Mouse (Mus musculus) left cerebral cortex, postnatal 10 days (tissue): ENCODE data around the gene Tmcc1. TPM values are rescaled to one million over a fixed set of nuclear protein-coding genes. Genes with fewer than 3 reads are reported as not detected.
"Not testable (repeated sequence)": the region's sequence is repeated elsewhere in the genome, so short reads cannot be mapped to it uniquely, and the experiment has no call there.

Source experiments
- DNase-seq, 2 experiments: peaks; one replicate each; pipeline ENCODE4 v3.0.0; 2021 to 2022; ENCODE audit warnings: low spot score in 2 of 2, mixed read lengths in 1 of 2; ENCODE audit errors: extremely low spot score in 1 of 2
- intact Hi-C: fragments of 180-260 bp; cut with DNase I; formaldehyde crosslinking; loops from one replicate; pipeline ENCODE4 v1.15.1; 2025
- total RNA-seq, 2 experiments: library from RNA; stranded (reverse); gene quantifications; 2 replicates each; pipeline ENCODE4 v1.2.3; 2021

The Tmcc1 gene
- total RNA-seq, 2 experiments from 2014 or later: 55.4 to 57.2 TPM

DNA sequence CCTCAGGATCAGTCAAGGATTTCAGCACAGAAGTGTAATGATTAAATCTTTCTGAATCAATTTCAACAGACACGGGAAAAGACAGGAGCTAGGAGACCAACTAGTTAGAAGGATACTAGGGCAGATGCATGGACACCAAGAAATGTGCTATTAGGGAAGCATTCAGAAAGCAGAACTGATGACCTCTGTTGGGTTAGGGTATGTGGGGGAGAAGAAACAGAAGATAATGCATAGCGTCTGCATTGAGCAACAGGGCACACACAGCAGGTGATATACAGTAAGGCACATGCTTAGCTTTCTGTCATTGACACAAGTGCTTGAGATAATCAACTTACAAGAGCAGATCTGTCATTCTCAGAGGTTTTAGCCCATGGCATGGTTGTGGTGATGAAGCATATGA lies 95.7 kb downstream of the Tmcc1 start:
- intact Hi-C loops: no loop called here

DNA sequence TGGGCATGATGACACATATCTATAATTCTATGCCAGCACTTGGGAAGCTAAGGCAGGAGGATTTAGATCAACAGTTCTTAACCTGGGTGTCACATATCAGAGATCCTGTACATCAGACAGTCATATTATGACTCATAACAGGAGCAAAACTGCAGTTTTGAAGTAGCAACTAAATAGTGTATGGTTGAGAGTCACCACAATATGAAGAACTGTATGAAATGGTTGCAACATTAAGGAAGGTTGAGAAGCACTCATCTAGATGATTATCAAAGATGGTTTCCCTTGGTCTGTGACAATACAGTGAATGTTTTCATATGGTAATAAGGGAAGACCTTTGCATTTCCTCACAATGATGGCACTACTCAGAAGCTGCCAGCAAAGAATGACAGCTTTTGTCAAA lies 103.9 kb downstream of the Tmcc1 start:
- no peak for DNase-seq
- intact Hi-C loops: no loop called here

More for the DNA sequence above, 95.7 kb downstream of the Tmcc1 start:
- DNase-seq: no peak

DNA sequence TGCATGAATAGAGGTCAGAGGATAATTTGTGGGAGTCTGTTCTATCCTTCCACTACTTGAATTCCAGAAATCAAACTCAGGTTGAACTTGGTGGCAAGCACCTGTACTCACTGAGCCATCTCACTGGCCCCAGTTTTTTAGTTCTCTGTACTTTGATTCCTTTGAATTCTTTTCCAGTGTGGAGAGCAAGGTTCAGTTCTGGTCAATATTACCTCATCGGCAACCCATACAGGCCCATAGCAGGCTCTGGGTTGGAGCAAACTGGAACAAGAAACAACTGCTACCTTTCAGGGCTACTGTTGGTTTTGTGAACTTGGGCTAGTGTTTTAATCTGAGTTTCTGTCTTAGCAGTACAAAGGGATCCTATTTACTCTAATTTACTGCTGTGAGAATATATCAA lies 107.2 kb downstream of the Tmcc1 start:
- intact Hi-C loops: no loop called here

DNA sequence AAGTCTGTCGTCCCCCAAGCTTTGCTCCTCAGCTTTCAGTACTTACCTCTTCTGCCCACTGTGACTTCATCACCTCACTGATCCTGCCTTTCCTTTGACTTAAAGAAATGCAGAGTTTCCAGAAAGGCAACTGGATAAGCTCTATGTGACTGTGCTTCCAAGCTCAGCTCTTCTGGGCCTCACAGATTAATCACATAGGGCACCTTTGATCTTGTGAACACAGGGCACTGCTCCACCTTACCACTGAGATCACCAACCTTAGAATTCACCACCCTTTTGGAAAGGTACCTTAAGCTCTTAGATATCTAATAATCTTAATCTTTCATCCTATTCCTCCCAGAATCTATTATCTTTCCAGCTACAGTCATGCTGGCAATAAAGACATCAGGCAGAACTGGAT lies 111.0 kb downstream of the Tmcc1 start:
- intact Hi-C loops: no loop called here
- no peak for DNase-seq

More for the DNA sequence above, 107.2 kb downstream of the Tmcc1 start:
- no peak for DNase-seq

DNA sequence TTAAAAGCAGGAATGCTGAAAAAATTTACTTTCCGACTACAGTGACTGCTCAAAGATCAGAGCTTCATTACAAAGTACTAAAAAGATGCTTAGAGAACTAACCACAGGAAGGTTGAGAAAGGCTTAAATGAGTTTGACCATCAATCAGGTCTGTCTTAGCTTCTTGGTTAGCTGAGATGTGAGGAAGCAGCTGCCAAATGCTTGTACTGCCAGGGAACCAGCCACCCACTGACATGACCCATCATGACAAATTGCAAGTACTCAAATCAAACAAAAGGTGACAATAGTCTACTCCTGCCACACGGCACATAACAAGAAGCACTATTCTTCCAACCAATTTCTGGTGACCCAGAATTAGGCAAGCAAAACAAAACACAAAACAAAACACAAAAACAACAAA lies 111.9 kb downstream of the Tmcc1 start:
- DNase-seq: no peak
- intact Hi-C loops: no loop called here

DNA sequence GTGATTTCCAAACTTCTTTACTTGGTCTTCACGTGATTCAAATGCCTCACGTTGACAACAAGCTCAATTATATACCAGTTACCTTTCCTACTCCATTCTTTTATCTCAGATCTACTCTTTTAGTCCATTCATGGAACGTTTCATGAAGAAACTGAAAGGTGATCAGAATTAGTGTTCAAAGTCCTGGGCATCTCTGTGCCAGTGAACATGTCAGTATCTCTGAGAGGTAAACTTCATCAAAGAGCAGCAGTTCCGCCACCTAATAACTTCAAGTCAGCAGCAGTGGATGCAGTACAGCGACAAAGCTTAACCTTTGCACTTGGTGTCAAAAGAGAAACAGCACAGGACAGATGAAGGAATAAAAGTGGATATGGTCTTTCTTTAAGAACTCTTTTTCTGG lies 112.5 kb downstream of the Tmcc1 start:
- no peak for DNase-seq
- intact Hi-C loops: no loop called here

DNA sequence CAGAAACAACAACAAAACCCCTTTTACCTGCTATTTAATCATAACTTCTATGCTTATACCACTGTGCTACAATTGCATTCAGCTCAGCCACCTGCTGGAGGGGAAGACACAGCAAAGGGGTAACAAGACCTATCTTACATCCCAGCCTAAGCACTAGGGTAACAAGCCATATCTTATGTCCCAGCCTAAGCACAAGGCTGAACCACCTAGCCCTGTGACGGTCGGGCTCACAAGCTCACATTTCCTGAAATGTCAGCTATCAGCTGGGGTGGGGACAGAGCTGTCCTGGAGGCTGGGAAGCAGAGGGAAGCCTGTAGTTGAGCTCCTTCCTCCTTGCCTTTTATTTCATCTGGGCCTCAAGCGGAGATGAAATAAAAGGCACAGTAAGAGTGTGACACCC lies 115.7 kb downstream of the Tmcc1 start:
- DNase-seq: no peak
- intact Hi-C loops: no loop called here

DNA sequence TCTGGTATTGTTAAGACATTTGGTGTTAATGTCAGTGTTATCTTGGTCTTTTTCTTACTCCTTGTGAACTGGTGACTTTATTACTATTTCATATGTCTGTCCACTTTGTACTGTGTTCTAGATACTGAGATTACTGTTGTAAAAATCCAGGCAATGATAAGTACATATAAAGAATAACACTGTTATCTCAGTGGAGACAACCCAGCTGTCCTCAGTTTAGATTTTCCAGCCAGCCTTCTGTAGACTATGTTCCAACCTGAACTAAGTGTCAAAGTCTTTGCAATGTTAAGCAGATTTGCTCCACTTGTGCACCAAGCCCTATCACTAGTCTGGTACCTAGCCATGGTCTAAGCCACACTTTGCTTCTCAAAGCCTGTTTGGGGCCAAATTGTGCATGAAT lies 118.4 kb downstream of the Tmcc1 start:
- intact Hi-C loops: no loop called here
- DNase-seq: no peak

DNA sequence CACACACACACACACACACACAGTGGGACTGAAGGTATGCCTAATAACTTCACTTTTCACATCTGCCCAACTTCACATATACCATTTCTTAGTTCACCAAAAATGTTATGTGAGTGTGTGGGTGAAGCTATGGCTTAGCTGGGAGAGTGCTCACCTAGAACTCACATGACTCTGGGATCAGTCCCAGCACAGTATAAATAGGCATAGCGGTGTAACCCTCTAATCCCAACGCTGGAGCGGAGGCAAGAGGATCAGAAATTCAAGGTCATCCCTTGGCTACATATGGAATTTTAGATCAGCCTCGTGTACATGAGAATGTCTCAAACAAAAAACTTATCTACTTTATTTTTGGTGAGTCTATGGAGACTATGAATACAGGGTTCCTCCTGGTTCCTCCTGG lies 119.7 kb downstream of the Tmcc1 start:
- DNase-seq: no peak
- intact Hi-C loops: no loop called here

DNA sequence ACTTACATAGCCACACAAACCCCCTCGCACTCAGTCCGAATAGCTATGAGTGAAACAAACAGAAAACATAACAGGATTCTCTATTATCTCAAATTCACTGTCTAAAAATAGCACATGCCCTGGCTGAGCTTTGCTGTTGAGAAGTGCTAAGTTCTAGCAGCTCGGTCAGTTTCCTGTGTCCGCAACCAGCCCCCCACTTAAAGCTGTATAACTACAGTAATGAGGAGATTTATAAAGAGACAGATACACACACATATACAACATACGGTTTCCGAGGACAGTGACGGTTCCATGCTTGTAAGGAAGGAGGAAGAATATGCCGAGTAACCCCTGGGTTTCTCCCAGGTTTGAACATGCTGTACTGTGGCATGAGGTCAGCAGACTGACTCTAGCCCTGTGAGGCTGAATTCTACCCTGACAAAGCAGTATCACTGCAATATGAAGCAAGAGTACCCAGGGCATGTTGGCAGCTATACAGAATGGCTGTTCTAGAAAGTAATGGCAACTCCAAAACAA lies 120.5 kb downstream of the Tmcc1 start:
- DNase-seq: no peak
- intact Hi-C loops: no loop called here

DNA sequence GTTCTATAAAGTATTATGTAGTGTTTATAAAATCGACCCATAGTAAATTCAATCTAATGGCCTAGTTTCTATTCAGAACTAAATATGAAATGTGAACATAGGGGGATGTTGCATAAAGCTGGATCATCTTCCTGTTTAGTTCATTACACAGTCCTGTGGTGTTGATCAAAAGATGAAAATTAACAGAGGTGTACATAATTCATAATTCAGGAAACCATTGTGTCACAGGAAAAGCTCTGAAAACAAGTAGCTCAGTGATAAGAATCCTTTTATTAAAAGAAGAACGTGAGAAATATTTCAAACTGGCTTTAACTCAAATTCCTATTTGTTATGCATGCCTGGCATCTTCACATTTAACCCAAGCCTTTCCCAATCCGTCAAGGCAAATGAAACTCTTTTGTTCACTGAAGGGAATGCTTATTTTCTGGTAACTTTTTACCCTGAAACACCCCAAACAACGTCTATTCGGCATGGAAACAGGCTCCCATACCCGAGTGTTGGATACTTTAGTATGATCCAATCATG lies 121.0 kb downstream of the Tmcc1 start:
- DNase-seq: no peak
- intact Hi-C loops: no loop called here

DNA sequence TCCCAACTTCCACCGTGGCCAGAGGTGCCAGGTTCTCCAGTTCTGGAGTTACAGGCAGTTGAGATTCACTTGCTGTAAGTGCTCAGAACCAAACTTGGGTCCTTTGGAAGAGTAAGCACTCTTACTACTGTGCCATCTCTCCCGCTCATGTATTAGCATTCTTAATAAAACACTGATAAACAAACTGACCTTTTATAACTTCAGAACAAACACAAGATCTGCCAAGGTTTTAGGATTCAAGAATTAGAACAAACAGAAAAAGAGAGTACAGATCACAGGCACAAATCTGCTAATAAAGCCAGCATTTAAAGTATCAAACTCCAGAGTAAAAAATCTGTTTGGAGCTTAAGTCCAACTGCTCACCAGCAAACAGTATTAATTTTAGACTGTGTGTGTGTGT lies 121.5 kb downstream of the Tmcc1 start:
- intact Hi-C loops: no loop called here
- DNase-seq: no peak

DNA sequence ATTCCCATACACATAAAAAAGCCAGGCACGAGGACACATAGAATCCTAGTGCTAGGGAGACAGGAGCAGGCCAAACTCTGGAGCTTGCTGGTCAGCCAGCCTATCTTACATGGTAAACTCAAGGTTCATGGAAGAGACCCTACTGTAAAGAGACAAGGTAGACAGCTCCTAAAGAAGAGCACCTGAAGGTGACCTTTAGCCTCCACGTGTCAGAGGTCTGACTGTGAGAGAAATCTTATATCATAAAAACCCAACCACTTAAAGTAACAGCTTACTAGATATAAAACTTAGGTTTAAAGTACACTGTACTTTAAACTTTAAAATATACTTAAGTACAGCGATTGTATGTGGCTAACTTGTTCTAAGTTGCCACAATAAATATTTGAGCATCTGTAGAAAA lies 122.7 kb downstream of the Tmcc1 start:
- intact Hi-C loops: no loop called here

DNA sequence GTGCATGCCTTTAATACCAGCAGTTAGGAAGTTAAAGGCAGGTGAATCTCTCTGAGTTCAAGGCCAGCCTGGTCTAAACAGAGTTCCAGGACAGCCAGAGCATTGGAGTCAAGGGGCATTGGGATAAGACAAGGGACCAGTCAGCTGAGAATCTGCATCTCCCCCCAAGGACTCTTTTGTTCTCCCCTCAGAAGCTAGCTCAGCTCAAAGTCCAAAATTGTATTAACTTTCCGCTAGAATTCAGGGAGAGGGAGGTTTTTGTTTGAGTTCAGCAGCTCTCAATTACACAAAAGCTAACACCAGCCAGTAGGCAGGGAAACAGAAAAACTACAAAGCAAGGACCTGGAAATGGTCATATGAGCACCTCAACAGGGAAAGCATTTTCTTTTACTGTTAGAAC lies 129.8 kb downstream of the Tmcc1 start:
- DNase-seq: no peak
- intact Hi-C loops: no loop called here

More for the DNA sequence above, 122.7 kb downstream of the Tmcc1 start:
- no peak for DNase-seq

DNA sequence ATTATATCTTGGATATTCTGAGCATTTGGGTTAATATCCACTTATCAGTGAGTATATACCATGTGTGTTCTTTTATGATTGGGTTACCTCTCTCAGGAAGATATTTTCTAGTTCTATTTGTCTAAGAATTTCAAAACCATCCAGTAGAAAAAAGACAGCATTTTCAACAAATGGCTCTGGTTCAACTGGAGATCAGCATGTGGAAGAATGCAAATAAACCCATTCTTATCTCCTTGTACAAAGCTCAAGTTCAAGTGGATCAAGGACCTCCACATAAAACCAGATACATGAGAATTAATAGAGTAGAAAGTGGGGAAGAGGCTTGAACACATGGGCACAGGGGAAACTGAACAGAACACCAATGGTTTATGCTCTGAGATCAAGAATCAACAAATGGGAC lies 133.7 kb downstream of the Tmcc1 start:
- intact Hi-C loops, DNase-seq: not testable (repeated sequence)

DNA sequence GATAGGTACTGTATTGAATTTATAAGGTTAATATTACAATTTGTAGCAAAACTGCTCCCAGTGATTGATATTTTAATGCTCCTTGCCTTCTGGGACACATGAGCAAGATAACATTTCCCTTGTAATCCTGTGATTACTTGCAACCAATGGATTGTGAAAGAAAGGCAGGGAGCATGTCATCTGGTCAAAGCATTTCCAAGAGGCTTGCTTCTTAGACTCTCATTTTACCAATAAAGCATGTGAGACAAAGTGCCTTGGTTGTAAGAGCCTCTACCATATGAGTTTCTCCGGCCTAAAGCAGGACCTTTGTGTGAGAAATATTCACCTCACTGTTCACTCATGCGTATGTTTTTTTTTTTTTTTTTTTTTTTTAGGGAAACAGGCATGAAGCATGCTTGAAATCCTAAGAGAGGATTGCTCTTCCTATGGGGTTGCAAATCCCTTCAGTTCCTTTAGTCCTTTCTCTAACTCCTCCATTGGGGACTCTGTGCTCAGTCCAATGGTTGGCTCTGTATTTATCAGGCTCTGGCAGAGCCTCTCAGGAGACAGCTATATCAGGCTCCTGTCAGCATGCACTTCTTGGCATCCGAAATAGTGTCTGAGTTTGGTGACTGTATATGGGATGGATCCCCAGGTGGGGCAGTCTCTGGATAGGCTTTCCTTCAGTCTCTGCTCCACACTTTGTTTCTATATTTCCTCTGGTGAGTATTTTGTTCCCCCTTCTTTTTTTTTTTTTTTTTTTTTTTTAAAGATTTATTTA lies 134.6 kb downstream of the Tmcc1 start:
- intact Hi-C loops: no loop called here
- no peak for DNase-seq

DNA sequence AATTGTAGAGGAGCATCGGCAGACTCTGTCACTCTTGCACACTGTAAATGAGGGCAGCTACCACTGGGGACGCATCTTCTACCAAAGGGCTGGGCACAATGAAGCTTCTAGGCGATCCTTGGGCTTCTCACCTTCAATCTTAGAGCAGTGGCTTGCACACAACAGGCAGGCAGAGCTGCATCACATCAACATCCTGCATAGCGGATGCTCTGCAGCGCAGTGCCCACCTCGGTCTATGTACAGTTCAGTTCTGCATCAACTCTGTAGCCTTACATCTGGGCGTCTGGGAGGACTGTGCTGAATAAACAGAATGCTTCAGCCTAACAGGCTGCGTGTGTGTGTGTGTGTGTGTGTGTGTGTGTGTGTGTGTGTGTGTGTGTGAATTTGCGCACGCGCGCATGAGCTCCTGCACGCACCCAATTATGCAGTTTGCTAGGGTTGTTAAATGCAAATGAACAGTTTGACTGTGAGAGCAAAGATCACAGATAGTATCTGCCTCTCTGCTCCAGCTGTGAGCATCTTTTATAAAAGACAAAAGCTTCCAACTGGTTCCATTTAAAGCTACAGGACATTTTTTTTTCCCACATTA lies 136.5 kb downstream of the Tmcc1 start:
- intact Hi-C loops: loop anchor here (1.0 kb wide), 1 partner anchor 13 kb away; no protein-coding TSS in a partner anchor
- peak; percentile 44 to 54 for DNase-seq

DNA sequence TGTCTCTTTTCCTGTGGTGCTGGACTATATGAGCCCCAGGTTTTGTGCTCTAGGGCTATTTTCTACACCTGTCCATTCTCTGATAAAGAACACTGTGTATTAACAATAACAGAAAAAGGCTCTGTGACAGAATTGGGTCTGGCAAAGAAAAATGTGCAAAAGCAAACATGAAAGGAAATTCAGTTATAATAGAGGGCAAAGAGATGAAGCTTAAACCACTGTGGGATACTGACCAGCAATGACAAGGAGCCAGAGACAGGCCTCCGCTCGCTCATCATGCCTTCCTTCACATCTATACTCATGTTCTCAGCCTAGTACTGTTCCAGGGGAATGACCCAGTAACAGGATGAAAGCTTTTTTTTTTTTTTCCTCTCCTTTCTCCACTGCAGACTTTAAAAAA lies 137.5 kb downstream of the Tmcc1 start:
- intact Hi-C loops: loop anchor here (1.0 kb wide), 1 partner anchor 12 kb away; no protein-coding TSS in a partner anchor
- DNase-seq: no peak

DNA sequence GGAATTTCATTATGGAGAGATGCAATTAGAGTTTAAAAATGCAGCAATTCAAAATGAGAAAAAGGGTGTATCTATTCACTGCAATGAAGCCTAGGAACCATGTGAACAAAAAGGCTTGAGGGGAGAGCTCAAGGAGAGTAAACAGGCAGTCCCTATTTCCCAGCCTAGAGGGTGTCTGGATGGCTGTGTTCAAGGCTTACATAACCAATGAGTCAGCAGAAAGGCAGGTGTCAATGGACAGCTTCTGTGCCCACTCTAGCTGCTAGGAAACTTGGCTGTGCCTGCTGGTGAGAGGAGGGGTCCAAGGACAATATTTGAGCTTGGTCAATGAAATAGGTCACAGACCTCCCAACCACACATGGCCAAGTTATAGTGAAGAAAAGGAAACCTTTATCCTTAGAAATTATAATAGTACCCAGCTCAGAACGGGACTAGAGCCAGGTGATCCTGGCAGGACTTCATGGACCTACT lies 138.2 kb downstream of the Tmcc1 start:
- DNase-seq: peak; percentile 21 to 57
- intact Hi-C loops: no loop called here

DNA sequence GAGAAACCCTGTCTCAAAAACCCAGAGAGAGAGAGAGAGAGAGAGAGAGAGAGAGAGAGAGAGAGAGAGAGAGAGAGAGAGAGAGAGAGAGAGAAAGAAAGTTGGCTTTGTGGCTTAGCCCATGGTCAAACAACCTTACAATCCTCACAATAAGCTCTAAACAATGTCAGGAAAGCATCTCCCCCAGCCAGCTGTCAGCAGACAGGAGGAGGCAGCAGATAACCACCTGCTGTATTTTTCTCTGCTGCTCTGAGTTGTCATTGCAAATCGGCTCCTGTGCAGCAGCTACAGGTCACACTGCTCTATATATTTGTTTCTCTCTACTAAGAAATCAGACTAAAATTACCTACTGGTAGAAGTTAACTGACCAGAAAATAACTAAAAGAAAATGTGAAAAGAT lies 145.4 kb downstream of the Tmcc1 start:
- DNase-seq: no peak
- intact Hi-C loops: no loop called here
